Mouse (Mus musculus) heart, embryonic 12.5 days (tissue): ENCODE measurements around the gene Fahd2a. TPM values are rescaled to one million over a fixed set of nuclear protein-coding genes. Genes with fewer than 3 reads are reported as not detected.

Experiments used
- ATAC-seq: fragments of 200-750 bp; cut with Nextera tagmentation; 2 replicates; pipeline ENCODE4 v1.8.0; 2017; ENCODE audit warnings: moderate TSS enrichment, moderate library complexity; ENCODE audit not compliant: insufficient number of reproducible peaks, low FRiP score
- H3K27ac ChIP-seq: fragments of 300-500 bp; sonication (generic); 2 replicates; pipeline ENCODE4 v1.5.1; 2016; ENCODE audit warnings: mild to moderate bottlenecking, moderate library complexity; ENCODE audit not compliant: poor library complexity, severe bottlenecking
- H3K27me3 ChIP-seq: fragments of 300-500 bp; sonication (generic); replicated peaks from 2 replicates; pipeline ENCODE4 v1.6.1; 2016; ENCODE audit warnings: mild to moderate bottlenecking, moderate library complexity
- H3K36me3 ChIP-seq: fragments of 300-500 bp; sonication (generic); 2 replicates; pipeline ENCODE4 v1.6.1; 2016; ENCODE audit warnings: mild to moderate bottlenecking, moderate library complexity
- H3K4me1 ChIP-seq: fragments of 300-500 bp; sonication (generic); replicated peaks from 2 replicates; pipeline ENCODE4 v1.6.1; 2016; ENCODE audit warnings: mild to moderate bottlenecking
- H3K4me2 ChIP-seq: fragments of 300-500 bp; sonication (generic); 2 replicates; pipeline ENCODE4 v1.6.1; 2016; ENCODE audit warnings: mild to moderate bottlenecking, moderate library complexity
- H3K4me3 ChIP-seq: fragments of 300-500 bp; sonication (generic); 2 replicates; pipeline ENCODE4 v1.5.1; 2016; ENCODE audit warnings: mild to moderate bottlenecking
- H3K9ac ChIP-seq: fragments of 300-500 bp; sonication (generic); 2 replicates; pipeline ENCODE4 v1.6.1; 2016; ENCODE audit warnings: mild to moderate bottlenecking, moderate library complexity
- H3K9me3 ChIP-seq: fragments of 300-500 bp; sonication (generic); replicated peaks from 2 replicates; pipeline ENCODE4 v1.6.1; 2016; ENCODE audit warnings: mild to moderate bottlenecking, moderate library complexity
- WGBS: fragments of 180-500 bp; shearing (Covaris S2); methylation state at CpG from one replicate; pipeline ENCODE4 v1.1.7; 2016; 5-methylcytosine and 5-hydroxymethylcytosine counted together
- polyA plus RNA-seq: library from polyadenylated mRNA; unstranded; fragments of >200 nt; fragmentation: Nextera tagmentation; extraction: Ambion mirVana; gene quantifications from 2 replicates; pipeline ENCODE4 v1.2.1, GENCODE M21; 2016

The Fahd2a gene
- polyA plus RNA-seq, 1 experiment from 2014 or later = 29.0 TPM

DNA sequence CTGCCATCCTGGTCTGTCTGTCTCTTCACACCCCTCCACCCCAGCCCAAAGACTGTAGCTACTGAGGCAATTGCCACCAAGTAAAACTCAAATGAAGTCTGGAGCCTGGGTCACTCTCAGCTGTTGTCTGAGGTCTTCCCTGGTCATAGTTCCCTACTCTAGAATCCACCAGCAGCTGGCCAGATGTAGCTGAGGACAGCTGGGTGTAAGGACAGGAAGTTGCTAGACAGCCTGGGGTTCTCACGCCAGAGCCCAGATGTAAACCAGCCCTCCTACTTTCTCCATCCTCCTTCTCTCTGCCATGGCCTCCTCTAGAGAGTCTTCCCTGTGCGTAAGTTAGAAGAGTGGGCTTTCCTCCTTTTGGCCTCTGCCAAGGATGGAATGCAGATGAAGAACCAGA, 56.8 kb downstream of the Fahd2a start:
- Histone ChIP-seq H3K4me3 (no peak overlapping the region), H3K27me3 (no peaks in the 10 kb centered on the region), H3K4me2 (no peak overlapping the region), H3K36me3 (no peaks in the 10 kb centered on the region), H3K4me1 (no peaks in the 10 kb centered on the region; the same call in 1 of the 2 replicates), H3K27ac (no peak overlapping the region), H3K9ac (no peak overlapping the region), H3K9me3 (no peaks in the 10 kb centered on the region)
- ATAC-seq = no peak
- WGBS = 66% methylated on average over 2 of the region's 2 CpGs

Other genes with a start within 250 kb of the Fahd2a start
- 1.8 and 2.3 TPM in 2 replicates for gene 1810024B03Rik, start 236.3 kb downstream of the Fahd2a start, polyA plus RNA-seq
- gene Snrnp200, start 236.2 kb downstream of the Fahd2a start, polyA plus RNA-seq = 48.8 and 49.5 TPM in 2 replicates
- gene Ciao1, start 196.7 kb downstream of the Fahd2a start, polyA plus RNA-seq = 50.2 and 53.7 TPM in 2 replicates
- 24.7 and 27.8 TPM in 2 replicates for gene Tmem127, start 196.7 kb downstream of the Fahd2a start, polyA plus RNA-seq
- 135 and 136 TPM in 2 replicates for gene Stard7, start 174.3 kb downstream of the Fahd2a start, polyA plus RNA-seq
- gene Dusp2, start 108.4 kb downstream of the Fahd2a start, polyA plus RNA-seq = 23.8 and 26.3 TPM in 2 replicates
- gene Astl, start 105.9 kb downstream of the Fahd2a start, polyA plus RNA-seq = not detected in 2 replicates
- gene Adra2b, start 81.4 kb downstream of the Fahd2a start, polyA plus RNA-seq = 7.1 and 7.6 TPM in 2 replicates
- gene Gpat2, start 19.4 kb downstream of the Fahd2a start, polyA plus RNA-seq = 0.44 and 0.45 TPM in 2 replicates
- gene Kcnip3, start 77.5 kb upstream of the Fahd2a start, polyA plus RNA-seq = 1.2 TPM in 2 replicates
- gene Prom2, start 96.9 kb upstream of the Fahd2a start, polyA plus RNA-seq = 0.19 and 0.21 TPM in 2 replicates
- gene Zfp661, start 142.5 kb upstream of the Fahd2a start, polyA plus RNA-seq = 2.4 and 2.9 TPM in 2 replicates
- gene Mrps5, start 142.7 kb upstream of the Fahd2a start, polyA plus RNA-seq = 138 and 144 TPM in 2 replicates
- 1.1 and 1.5 TPM in 2 replicates for gene Mal, start 212.1 kb upstream of the Fahd2a start, polyA plus RNA-seq